Mouse (Mus musculus): ENCODE measurements at regions not wholly inside any gene's neighbourhood (a gene's known extent, or its start where the extent isn't known, plus 50 kb on each side); places are given as distances from the start of the nearest gene placed in this dataset.

GRCm38 (mm10) chr7:68915976-68916375, 166.9 kb upstream of the Arrdc4 start:
- TF ChIP-seq POLR2A (IDR thresholded peaks at IDR 0.05; ENCODE audit: control insufficient read depth, low read depth, low read length) (no peak; the same call in 1 of the 2 replicates), CTCF (IDR thresholded peaks at IDR 0.05; ENCODE audit: control insufficient read depth, insufficient read depth, insufficient replicate concordance, low read depth, low read length) (no peak)

All from testis, adult 2 months (tissue).